Mouse (Mus musculus): Measurements from ENCODE around the gene Pask. TPM values are rescaled to one million over a fixed set of nuclear protein-coding genes. Genes with fewer than 3 reads are reported as not detected.

Pask gene
- total RNA-seq, 2 experiments from 2014 or later, result 5.8 to 6.3 TPM

DNA sequence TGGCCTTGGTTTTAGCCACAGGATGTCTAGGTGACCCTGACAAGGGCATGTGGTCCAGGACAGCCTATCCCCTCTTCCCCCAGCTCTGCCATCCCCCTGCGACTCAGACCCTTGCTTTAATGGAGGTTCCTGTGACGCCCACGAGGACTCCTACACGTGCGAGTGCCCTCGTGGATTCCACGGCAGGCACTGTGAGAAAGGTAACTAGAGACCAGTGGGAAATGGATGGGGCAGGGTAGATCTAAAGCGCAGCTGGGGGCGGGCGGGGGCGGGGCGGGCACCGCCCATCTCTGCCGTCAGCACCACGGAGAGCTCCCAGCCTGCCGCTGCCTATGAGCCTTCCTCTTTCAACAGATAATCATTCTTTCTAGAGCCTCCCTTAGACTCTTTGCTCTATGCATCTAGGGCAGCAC, 70.9 kb downstream of the Pask start:
- Histone ChIP-seq H3K27ac (no peak overlapping the region), H3K4me3 (no peak overlapping the region)
- intact Hi-C loops (cut with DNase I), result no loop called here
- DNase-seq (ENCODE audit: extremely low spot score in 1 of 2, low spot score in 2 of 2), result no peak
- TF ChIP-seq CTCF (IDR thresholded peaks at IDR 0.05), result no peak

DNA sequence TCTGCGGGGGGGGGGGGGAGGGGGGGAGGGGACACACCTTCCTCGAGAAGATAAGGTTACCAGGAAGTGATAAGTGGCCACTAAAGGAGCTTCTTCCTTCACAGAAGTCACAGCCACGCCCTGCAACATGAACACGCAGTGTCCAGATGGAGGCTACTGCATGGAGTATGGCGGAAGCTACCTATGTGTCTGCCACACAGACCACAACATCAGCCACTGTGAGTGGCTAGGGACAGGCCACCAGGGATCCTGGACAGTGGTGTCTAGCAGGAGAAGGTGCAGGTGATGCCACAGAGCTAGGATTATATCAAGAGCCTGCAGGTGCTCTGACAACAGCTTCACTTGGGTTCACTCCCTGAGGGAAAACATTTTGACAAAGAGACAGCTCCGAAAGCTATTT, 71.5 kb downstream of the Pask start:
- Histone ChIP-seq H3K4me3 (no peak overlapping the region), H3K27ac (no peak overlapping the region)
- DNase-seq (ENCODE audit: extremely low spot score in 1 of 2, low spot score in 2 of 2), result no peak
- intact Hi-C loops (cut with DNase I), result no loop called here
- TF ChIP-seq CTCF (IDR thresholded peaks at IDR 0.05), result no peak

DNA sequence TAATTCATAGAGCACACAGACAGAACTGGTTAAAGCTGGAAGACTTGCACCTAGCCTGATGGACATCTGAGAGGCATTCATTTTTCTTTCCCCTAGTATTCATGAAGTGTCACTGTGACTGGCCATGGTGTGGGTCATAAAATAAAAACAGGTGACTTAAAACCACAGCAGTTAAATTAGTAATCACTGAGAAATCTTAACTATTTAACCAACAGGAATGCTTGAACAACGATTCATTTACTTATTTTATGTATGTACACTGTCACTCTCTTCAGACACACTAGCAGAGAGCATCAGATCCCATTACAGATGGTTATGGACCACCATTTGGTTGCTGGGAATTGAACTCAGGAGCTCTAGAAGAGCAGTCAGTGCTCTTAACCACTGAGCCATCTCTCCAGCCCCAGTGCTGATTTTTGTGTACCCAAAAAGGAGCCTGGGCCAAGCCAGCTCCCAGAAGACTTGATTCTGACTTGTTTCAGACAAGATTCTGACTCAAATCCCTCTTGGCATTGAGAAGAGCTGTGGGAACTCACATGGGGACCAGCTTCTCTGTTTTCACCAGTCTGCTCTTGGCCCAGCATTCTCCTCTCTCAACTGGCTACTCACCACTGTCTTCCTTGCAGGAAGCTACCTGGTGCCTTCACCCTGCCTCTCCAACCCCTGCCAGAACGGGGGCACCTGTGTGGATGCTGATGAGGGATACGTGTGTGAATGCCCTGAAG, 72.6 kb downstream of the Pask start:
- Histone ChIP-seq H3K27ac (no peak overlapping the region), H3K4me3 (no peak overlapping the region)
- no peak for TF ChIP-seq CTCF (IDR thresholded peaks at IDR 0.05)
- intact Hi-C loops (cut with DNase I), result no loop called here
- no peak for DNase-seq (ENCODE audit: extremely low spot score in 1 of 2, low spot score in 2 of 2)

DNA sequence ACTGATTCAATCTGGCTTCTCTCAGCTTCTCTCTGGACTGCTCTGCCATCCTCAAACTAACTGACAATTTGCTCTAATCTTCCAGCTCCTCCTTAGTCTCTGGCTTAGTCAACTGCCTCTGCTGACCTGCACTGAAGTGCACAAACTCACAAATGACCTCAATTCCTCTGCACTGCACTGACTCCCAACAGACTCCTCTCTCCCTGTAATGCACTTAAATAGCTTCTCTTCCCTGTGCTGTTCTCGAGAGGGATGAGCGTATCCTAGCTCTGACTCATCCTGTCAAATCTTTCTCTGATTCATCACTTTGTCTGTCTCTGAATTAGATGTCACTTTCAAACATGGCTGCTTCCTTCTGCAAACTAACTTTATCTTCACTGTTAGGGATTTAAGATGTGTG, 75.0 kb downstream of the Pask start:
- TF ChIP-seq CTCF (IDR thresholded peaks at IDR 0.05), result no peak
- intact Hi-C loops (cut with DNase I), result no loop called here
- Histone ChIP-seq H3K27ac (no peak overlapping the region), H3K4me3 (no peak overlapping the region)
- DNase-seq (ENCODE audit: extremely low spot score in 1 of 2, low spot score in 2 of 2), result no peak

DNA sequence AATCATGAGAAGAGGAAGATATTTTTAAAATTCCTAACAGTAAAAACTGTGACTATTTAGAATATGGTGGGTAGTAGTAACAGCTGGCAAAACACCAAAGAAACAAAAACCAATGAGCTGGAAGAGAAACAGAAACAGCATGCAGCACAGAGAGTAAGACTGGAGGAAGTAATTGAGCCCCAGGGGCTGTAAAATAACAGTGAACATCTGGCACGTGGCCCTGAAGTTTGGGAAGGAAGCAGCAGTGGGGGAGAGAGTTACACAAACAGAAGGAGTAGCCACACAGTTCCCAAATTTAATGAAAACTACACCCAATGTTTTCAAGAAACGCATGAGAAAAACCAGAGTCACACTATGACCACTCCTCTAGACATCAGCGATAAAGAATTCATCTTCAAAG, 76.1 kb downstream of the Pask start:
- DNase-seq (ENCODE audit: extremely low spot score in 1 of 2, low spot score in 2 of 2), result no peak
- H3K27ac ChIP-seq, result no peak overlapping the region
- intact Hi-C loops (cut with DNase I), result no loop called here
- no peak overlapping the region for H3K4me3 ChIP-seq
- no peak for TF ChIP-seq CTCF (IDR thresholded peaks at IDR 0.05)

Small RNAs within 50 kb of the gene (microRNA-seq; reads per million reads assigned to microRNA genes)
- 0 reads per million in 2 experiments for gene Mir6345
- 0 reads per million in 2 experiments for gene Mir6901
- 0 to 0.24 reads per million in 2 experiments for gene Mir6902

Other genes starting within 250 kb of the Pask start
- 100 to 1,000 TPM; 730 to 772 TPM for gene Kif1a, start 241.5 kb downstream of the Pask start, total RNA-seq (2021)
- gene Agxt, start 208.2 kb downstream of the Pask start, total RNA-seq (2021), result not detected
- not detected for gene 2310007B03Rik, start 182.5 kb downstream of the Pask start, total RNA-seq (2021)
- under 1 TPM; 0.07 to 0.12 TPM for gene Crocc2, start 174.8 kb downstream of the Pask start, total RNA-seq (2021)
- gene Sned1, start 107.6 kb downstream of the Pask start, total RNA-seq (2021), result 10 to 100 TPM in 1 of 2 experiments, 1 to 10 TPM in 1; 7.0 to 10.0 TPM
- gene Mterf4, start 37.6 kb downstream of the Pask start, total RNA-seq (2021), result 10 to 100 TPM; 17.3 to 20.8 TPM
- 10 to 100 TPM; 74.6 to 87.0 TPM for gene Ppp1r7, start 628 bp downstream of the Pask start, total RNA-seq (2021)
- under 1 TPM in 1 of 2 experiments, not detected in 1; 0.16 TPM for gene Ano7, start 30.4 kb upstream of the Pask start, total RNA-seq (2021)
- gene Hdlbp, start 135.3 kb upstream of the Pask start, total RNA-seq (2021), result 100 to 1,000 TPM; 163 to 165 TPM
- gene Farp2, start 168.6 kb upstream of the Pask start, total RNA-seq (2021), result 10 to 100 TPM; 11.7 to 12.9 TPM